Mouse (Mus musculus) spleen, adult 2 months (tissue): ENCODE results near the gene Aldh1a7.

ENCODE experiments used
- CTCF ChIP-seq: fragments of 200-500 bp; IDR thresholded peaks from 2 replicates; pipeline ENCODE4 v1.5.1; 2011; ENCODE audit warnings: mild to moderate bottlenecking, inconsistent platforms; ENCODE audit not compliant: insufficient read depth, insufficient read length, insufficient replicate concordance; ENCODE audit errors: extremely low read depth
- POLR2A ChIP-seq: fragments of 200-500 bp; IDR thresholded peaks from 2 replicates; pipeline ENCODE4 v1.6.1; 2011; ENCODE audit warnings: low read depth, low read length, inconsistent platforms

DNA sequence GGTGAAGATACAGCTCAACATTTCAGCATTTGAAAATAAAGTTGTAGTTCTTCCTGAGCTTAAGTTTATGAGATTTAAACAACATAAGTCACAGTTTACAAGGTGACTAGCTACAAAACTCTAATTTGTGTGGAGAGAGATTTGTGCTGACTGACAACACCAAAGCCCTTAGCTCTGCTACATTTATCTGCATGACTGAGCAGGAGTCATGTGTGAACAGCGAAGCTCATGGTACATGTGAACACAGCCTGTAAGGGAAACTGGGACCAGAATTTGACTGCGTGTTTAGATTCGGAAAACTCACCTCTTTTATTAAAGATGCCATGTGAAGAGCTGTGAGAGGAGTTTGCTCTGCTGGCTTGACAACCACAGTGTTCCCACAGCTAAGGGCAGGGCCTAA is 11.7 kb downstream of the Aldh1a7 start:
- TF ChIP-seq POLR2A (no peak), CTCF (no peak)
